Mouse (Mus musculus) forebrain, embryonic 13.5 days (tissue): ENCODE data around the gene Arhgap23. TPM values are rescaled to one million over a fixed set of nuclear protein-coding genes. Genes with fewer than 3 reads are reported as not detected.

Experiments used
- ATAC-seq: fragments of 200-750 bp; cut with Nextera tagmentation; 2 replicates; pipeline ENCODE4 v1.8.0; 2017
- H3K27ac ChIP-seq: fragments of 300-500 bp; sonication (generic); 2 replicates; pipeline ENCODE4 v1.5.1; 2015; ENCODE audit warnings: inconsistent platforms, mild to moderate bottlenecking, moderate library complexity
- H3K27me3 ChIP-seq: fragments of 300-500 bp; sonication (generic); 2 replicates; pipeline ENCODE4 v1.6.1; 2015; ENCODE audit warnings: mild to moderate bottlenecking, inconsistent platforms
- H3K36me3 ChIP-seq: fragments of 300-500 bp; sonication (generic); 2 replicates; pipeline ENCODE4 v1.6.1; 2015; ENCODE audit warnings: mild to moderate bottlenecking, inconsistent platforms; ENCODE audit not compliant: poor library complexity, severe bottlenecking
- H3K4me1 ChIP-seq: fragments of 300-500 bp; sonication (generic); 2 replicates; pipeline ENCODE4 v1.6.1; 2015; ENCODE audit warnings: inconsistent platforms
- H3K4me2 ChIP-seq: fragments of 300-500 bp; sonication (generic); 2 replicates; pipeline ENCODE4 v1.6.1; 2015; ENCODE audit warnings: inconsistent platforms, mild to moderate bottlenecking, moderate library complexity
- H3K4me3 ChIP-seq: fragments of 300-500 bp; sonication (generic); 2 replicates; pipeline ENCODE4 v1.5.1; 2015; ENCODE audit warnings: mild to moderate bottlenecking, inconsistent platforms
- H3K9ac ChIP-seq: fragments of 300-500 bp; sonication (generic); 2 replicates; pipeline ENCODE4 v1.6.1; 2015; ENCODE audit warnings: mild to moderate bottlenecking, inconsistent platforms
- H3K9me3 ChIP-seq: fragments of 300-500 bp; sonication (generic); replicated peaks from 2 replicates; pipeline ENCODE4 v1.6.1; 2016; ENCODE audit warnings: inconsistent platforms
- WGBS: fragments of 180-500 bp; shearing (Covaris S2); methylation state at CpG from one replicate; pipeline ENCODE4 v1.1.7; 2015; 5-methylcytosine and 5-hydroxymethylcytosine counted together
- polyA plus RNA-seq: library from polyadenylated mRNA; unstranded; fragments of >200 nt; fragmentation: Nextera tagmentation; extraction: Ambion mirVana; gene quantifications from 2 replicates; pipeline ENCODE4 v1.2.1, GENCODE M21; 2015

The Arhgap23 gene
- polyA plus RNA-seq: 3.6 and 4.4 TPM in 2 replicates

- ATAC-seq: peak; percentile 78
- Histone ChIP-seq H3K36me3 (no peaks in the 10 kb centered on the region), H3K9me3 (no peaks in the 10 kb centered on the region), H3K4me3 (peak within 1 kb of the TSS; percentile 42), H3K27ac (no peak within 1 kb of the TSS), H3K9ac (peak within 1 kb of the TSS; percentile 49), H3K27me3 (peaks cover 16% of the 10 kb centered on the region), H3K4me2 (peak within 1 kb of the TSS; percentile 68), H3K4me1 (peaks cover 20% of the 10 kb centered on the region)
- under 1% methylated on average over 25 of the region's 29 CpGs for WGBS
These were observed at the start of gene Arhgap23 for GRCm38 (mm10) chr11:97415330-97415711. Arhgap23 (plus strand) TSS chr11:97415533.

GRCm38 (mm10) chr11:97365556-97365955 lies 49.8 kb upstream of the Arhgap23 start:
- Histone ChIP-seq H3K4me2 (peak overlapping the region; percentile 98), H3K4me3 (peak overlapping the region; percentile 99), H3K27me3 (no peaks in the 10 kb centered on the region), H3K9me3 (no peaks in the 10 kb centered on the region), H3K27ac (no peak overlapping the region), H3K9ac (peak overlapping the region; percentile 98), H3K36me3 (no peaks in the 10 kb centered on the region), H3K4me1 (peaks cover 42% of the 10 kb centered on the region)
- no peak for ATAC-seq
- WGBS: 74% methylated on average over 1 of the region's 1 CpGs

GRCm38 (mm10) chr11:97368501-97368900 lies 46.8 kb upstream of the Arhgap23 start:
- Histone ChIP-seq H3K4me1 (peaks cover 40% of the 10 kb centered on the region), H3K9ac (no peak overlapping the region), H3K9me3 (no peaks in the 10 kb centered on the region), H3K4me3 (no peak overlapping the region), H3K36me3 (peaks cover 6% of the 10 kb centered on the region; the same call in 1 of the 2 replicates), H3K4me2 (no peak overlapping the region), H3K27ac (no peak overlapping the region), H3K27me3 (no peaks in the 10 kb centered on the region)
- ATAC-seq: no peak
- 83% methylated on average over 5 of the region's 5 CpGs for WGBS

- H3K9me3 ChIP-seq: no peaks in the 10 kb centered on the region
- H3K4me1 ChIP-seq: peaks cover 19% of the 10 kb centered on the region
- WGBS: 62% methylated on average over 7 of the region's 7 CpGs
- no peak overlapping the region for H3K4me2 ChIP-seq
- ATAC-seq: no peak
- no peaks in the 10 kb centered on the region for H3K27me3 ChIP-seq
- 0 out of 2 replicates have a peak overlapping the region, but pooled peaks have one; percentile 1 for H3K9ac ChIP-seq
- H3K4me3 ChIP-seq: no peak overlapping the region
- peaks cover 18% of the 10 kb centered on the region for H3K36me3 ChIP-seq
- H3K27ac ChIP-seq: peak overlapping the region; percentile 37; the same call in 1 of the 2 replicates
These were observed 44.8 kb upstream of the Arhgap23 start for GRCm38 (mm10) chr11:97370329-97371091.

GRCm38 (mm10) chr11:97372159-97372864 lies 43.0 kb upstream of the Arhgap23 start:
- no peak overlapping the region for H3K27ac ChIP-seq

GRCm38 (mm10) chr11:97373402-97373801 lies 41.9 kb upstream of the Arhgap23 start:
- Histone ChIP-seq H3K27ac (no peak overlapping the region), H3K4me3 (no peak overlapping the region), H3K27me3 (no peaks in the 10 kb centered on the region), H3K4me2 (no peak overlapping the region), H3K4me1 (peaks cover 10% of the 10 kb centered on the region), H3K9me3 (no peaks in the 10 kb centered on the region), H3K9ac (no peak overlapping the region), H3K36me3 (peaks cover 45% of the 10 kb centered on the region)
- 87% methylated on average over 2 of the region's 2 CpGs for WGBS
- ATAC-seq: no peak

More at GRCm38 (mm10) chr11:97372159-97372864, 43.0 kb upstream of the Arhgap23 start:
- H3K4me1 ChIP-seq: peaks cover 15% of the 10 kb centered on the region
- no peak overlapping the region for H3K4me2 ChIP-seq
- no peaks in the 10 kb centered on the region for H3K9me3 ChIP-seq
- H3K9ac ChIP-seq: no peak overlapping the region
- ATAC-seq: no peak
- no peak overlapping the region for H3K4me3 ChIP-seq
- H3K36me3 ChIP-seq: peaks cover 34% of the 10 kb centered on the region
- H3K27me3 ChIP-seq: no peaks in the 10 kb centered on the region
- 84% methylated on average over 6 of the region's 6 CpGs for WGBS

GRCm38 (mm10) chr11:97380036-97380435 lies 35.3 kb upstream of the Arhgap23 start:
- 82% methylated on average over 3 of the region's 3 CpGs for WGBS
- H3K36me3 ChIP-seq: peaks cover 74% of the 10 kb centered on the region

GRCm38 (mm10) chr11:97383017-97383416 lies 32.3 kb upstream of the Arhgap23 start:
- no peak overlapping the region for H3K9ac ChIP-seq
- H3K4me1 ChIP-seq: no peaks in the 10 kb centered on the region; the same call in 1 of the 2 replicates
- no peak overlapping the region for H3K27ac ChIP-seq
- WGBS: 94% methylated on average over 2 of the region's 2 CpGs
- ATAC-seq: no peak
- no peaks in the 10 kb centered on the region for H3K27me3 ChIP-seq
- H3K4me2 ChIP-seq: no peak overlapping the region
- peaks cover 67% of the 10 kb centered on the region for H3K36me3 ChIP-seq
- no peak overlapping the region for H3K4me3 ChIP-seq
- H3K9me3 ChIP-seq: no peaks in the 10 kb centered on the region

More at GRCm38 (mm10) chr11:97380036-97380435, 35.3 kb upstream of the Arhgap23 start:
- no peak for ATAC-seq
- no peaks in the 10 kb centered on the region for H3K27me3 ChIP-seq
- no peak overlapping the region for H3K4me3 ChIP-seq
- no peaks in the 10 kb centered on the region for H3K9me3 ChIP-seq
- H3K9ac ChIP-seq: no peak overlapping the region
- no peak overlapping the region for H3K4me2 ChIP-seq
- H3K27ac ChIP-seq: no peak overlapping the region
- no peaks in the 10 kb centered on the region; the same call in 1 of the 2 replicates for H3K4me1 ChIP-seq

- Histone ChIP-seq H3K4me1 (no peaks in the 10 kb centered on the region; the same call in 1 of the 2 replicates), H3K9me3 (no peaks in the 10 kb centered on the region), H3K4me3 (no peak overlapping the region), H3K9ac (no peak overlapping the region), H3K36me3 (peaks cover 65% of the 10 kb centered on the region), H3K27me3 (no peaks in the 10 kb centered on the region), H3K27ac (no peak overlapping the region), H3K4me2 (no peak overlapping the region)
- WGBS: 63% methylated on average over 2 of the region's 2 CpGs
- peak; percentile 36; the same call in 1 of the 2 replicates for ATAC-seq
These were observed 31.6 kb upstream of the Arhgap23 start for GRCm38 (mm10) chr11:97383764-97384163.

GRCm38 (mm10) chr11:97387811-97388210 lies 27.5 kb upstream of the Arhgap23 start:
- ATAC-seq: no peak
- H3K36me3 ChIP-seq: peaks cover 76% of the 10 kb centered on the region
- WGBS: 91% methylated on average over 2 of the region's 2 CpGs

GRCm38 (mm10) chr11:97389127-97389526 lies 26.2 kb upstream of the Arhgap23 start:
- Histone ChIP-seq H3K4me3 (no peak overlapping the region), H3K4me1 (peaks cover 10% of the 10 kb centered on the region; the same call in 1 of the 2 replicates), H3K4me2 (no peak overlapping the region), H3K9ac (no peak overlapping the region), H3K27me3 (no peaks in the 10 kb centered on the region), H3K36me3 (peaks cover 78% of the 10 kb centered on the region), H3K9me3 (0 out of 2 replicates have a peak, but pooled peaks cover 2% of the 10 kb centered on the region), H3K27ac (no peak overlapping the region)
- 88% methylated on average over 8 of the region's 8 CpGs for WGBS
- ATAC-seq: no peak

More at GRCm38 (mm10) chr11:97387811-97388210, 27.5 kb upstream of the Arhgap23 start:
- Histone ChIP-seq H3K27ac (no peak overlapping the region), H3K9me3 (0 out of 2 replicates have a peak, but pooled peaks cover 2% of the 10 kb centered on the region), H3K27me3 (no peaks in the 10 kb centered on the region), H3K4me3 (no peak overlapping the region), H3K9ac (no peak overlapping the region), H3K4me2 (no peak overlapping the region), H3K4me1 (peaks cover 10% of the 10 kb centered on the region; the same call in 1 of the 2 replicates)

- Histone ChIP-seq H3K9me3 (0 out of 2 replicates have a peak, but pooled peaks cover 2% of the 10 kb centered on the region), H3K4me3 (no peak overlapping the region), H3K4me2 (no peak overlapping the region), H3K27ac (no peak overlapping the region), H3K27me3 (no peaks in the 10 kb centered on the region), H3K4me1 (peaks cover 10% of the 10 kb centered on the region; the same call in 1 of the 2 replicates), H3K36me3 (peaks cover 81% of the 10 kb centered on the region), H3K9ac (no peak overlapping the region)
- no peak for ATAC-seq
- WGBS: 82% methylated on average over 11 of the region's 11 CpGs
These were observed 21.7 kb upstream of the Arhgap23 start for GRCm38 (mm10) chr11:97393658-97394057.
